21 mouse cellular contexts compared by ENCODE assay signal in genomic region chr1:138622831-138623230, GRCm38 (mm10). TPM values are rescaled to one million over a fixed set of nuclear protein-coding genes. Genes with fewer than 3 reads are reported as not detected.
DNase-seq lines count a peak whose midpoint lies in the region; ATAC-seq and TF ChIP-seq lines count a peak whose summit lies in the region.
"Had no signal": no experiment of that assay in that cellular context is flagged by ENCODE, and none has a peak within 500 bp of the region (broad histone marks: within the 10 kb centered on the region; RNA-seq: fewer than 3 reads in every experiment).

No protein-coding gene starts in this region.

- H3K36me3 ChIP-seq in heart, adult 2 months (ENCODE audit: control insufficient read depth, insufficient read depth, low read length) = peaks cover 3% of the 10 kb centered on the region; the same call in 1 of the 2 replicates
- H3K36me3 ChIP-seq in lung, postnatal 0 days (ENCODE audit: insufficient read depth, low read length) = no peaks in the 10 kb centered on the region
- no peaks in the 10 kb centered on the region for H3K36me3 ChIP-seq in embryonic facial prominence, embryonic 14.5 days (ENCODE audit: control insufficient read depth, insufficient read depth, low read length)
- H3K36me3 ChIP-seq in small intestine, adult 2 months (ENCODE audit: control insufficient read depth, insufficient read depth, low read length) = no peaks in the 10 kb centered on the region
- no peaks in the 10 kb centered on the region for H3K36me3 ChIP-seq in hindbrain, embryonic 14.5 days (replicated peaks; ENCODE audit: control insufficient read depth, insufficient read depth)
- H3K36me3 ChIP-seq: forebrain, embryonic 10.5 days; G1E; heart, embryonic 13.5 days; hindbrain, embryonic 13.5 days; midbrain, embryonic 12.5 days; neural tube, embryonic 13.5 days had no signal

- no peak overlapping the region for H3K4me2 ChIP-seq in lung, postnatal 0 days (replicated peaks; ENCODE audit: low read depth, low read length)
- H3K4me2 ChIP-seq in embryonic facial prominence, embryonic 14.5 days (ENCODE audit: low read depth, low read length) = no peak overlapping the region
- H3K4me2 ChIP-seq in hindbrain, embryonic 14.5 days (replicated peaks) = no peak overlapping the region
- H3K4me2 ChIP-seq: heart, embryonic 13.5 days; hindbrain, embryonic 13.5 days; lung, embryonic 14.5 days; midbrain, embryonic 12.5 days; neural tube, embryonic 13.5 days had no signal

- no peak for ATAC-seq in lung, postnatal 0 days
- ATAC-seq in embryonic facial prominence, embryonic 14.5 days (ENCODE audit: low read depth) = no peak
- no peak for ATAC-seq in hindbrain, embryonic 14.5 days (ENCODE audit: low FRiP score)
- ATAC-seq: forebrain, embryonic 16.5 days had no signal

- no peaks in the 10 kb centered on the region for H3K79me2 ChIP-seq in heart, adult 2 months (replicated peaks; ENCODE audit: control insufficient read depth, insufficient read depth, low read length)

- TF ChIP-seq POLR2A in heart, adult 2 months (IDR thresholded peaks at IDR 0.05; ENCODE audit: insufficient read depth, low read depth, low read length) = no peak
- TF ChIP-seq POLR2A in small intestine, adult 2 months (IDR thresholded peaks at IDR 0.05; ENCODE audit: low read depth, low read length) = no peak

- TF ChIP-seq CTCF in heart, adult 2 months (IDR thresholded peaks at IDR 0.05) = no peak
- no peak for TF ChIP-seq CTCF in lung, postnatal 0 days (IDR thresholded peaks at IDR 0.05)
- no peak for TF ChIP-seq CTCF in small intestine, adult 2 months (IDR thresholded peaks at IDR 0.05; ENCODE audit: extremely low read depth, insufficient read length, insufficient replicate concordance, low read depth, low read length)

- no peak for DNase-seq in heart, adult 2 months
- DNase-seq in heart, postnatal 25 days (ENCODE audit: low spot score) = no peak
- peak; percentile 53 for DNase-seq in lung, postnatal 0 days (ENCODE audit: low spot score)
- DNase-seq in lung, postnatal 25 days (ENCODE audit: low spot score) = no peak
- DNase-seq in embryonic facial prominence, embryonic 14.5 days (ENCODE audit: low spot score) = no peak
- DNase-seq in hindbrain, embryonic 14.5 days (ENCODE audit: low spot score) = no peak
- DNase-seq: cerebellum, adult 11-12 months; kidney, adult 11 months; kidney, postnatal 14 days; lung, embryonic 14.5 days; thymus, postnatal 4 days had no signal

- intact Hi-C loops in heart, adult 2 months (cut with DNase I) = loop anchor here (5.0 kb wide), 2 partner anchors 116 to 131 kb away; no protein-coding TSS in a partner anchor
- intact Hi-C loops in heart, postnatal 25 days (cut with DNase I) = loop anchor here (5.0 kb wide), 2 partner anchors 66 to 296 kb away; no protein-coding TSS in a partner anchor

- no peaks in the 10 kb centered on the region for H3K9me3 ChIP-seq in lung, postnatal 0 days (ENCODE audit: low read length)
- no peaks in the 10 kb centered on the region for H3K9me3 ChIP-seq in embryonic facial prominence, embryonic 14.5 days (ENCODE audit: control insufficient read depth, low read length)
- H3K9me3 ChIP-seq in hindbrain, embryonic 14.5 days (ENCODE audit: control insufficient read depth, low read length) = no peaks in the 10 kb centered on the region
- H3K9me3 ChIP-seq: forebrain, embryonic 10.5 days; G1E; heart, embryonic 13.5 days; hindbrain, embryonic 13.5 days; midbrain, embryonic 12.5 days; neural tube, embryonic 13.5 days had no signal

- peak overlapping the region; percentile 1; the same call in 1 of the 2 replicates for H3K27ac ChIP-seq in heart, adult 2 months
- H3K27ac ChIP-seq in lung, postnatal 0 days (ENCODE audit: low read length) = no peak overlapping the region
- H3K27ac ChIP-seq in embryonic facial prominence, embryonic 14.5 days (replicated peaks; ENCODE audit: low read depth, low read length) = peak overlapping the region; percentile 8
- peak overlapping the region; percentile 46; the same call in 1 of the 2 replicates for H3K27ac ChIP-seq in small intestine, adult 2 months (ENCODE audit: insufficient read depth, low read depth, low read length)
- H3K27ac ChIP-seq in hindbrain, embryonic 14.5 days = no peak overlapping the region
- H3K27ac ChIP-seq: forebrain, embryonic 10.5 days; heart, embryonic 13.5 days; hindbrain, embryonic 13.5 days; left cerebral cortex, adult 2 months; liver, embryonic 14.5 days; midbrain, embryonic 12.5 days; neural tube, embryonic 13.5 days had no signal

- no peak for TF ChIP-seq EP300 in heart, adult 2 months (IDR thresholded peaks at IDR 0.05; ENCODE audit: insufficient read depth, low read depth, low read length)
- no peak for TF ChIP-seq EP300 in lung, postnatal 0 days (IDR thresholded peaks at IDR 0.05)

- H3K4me3 ChIP-seq in heart, adult 2 months = no peak overlapping the region
- H3K4me3 ChIP-seq in lung, postnatal 0 days (ENCODE audit: low read depth, low read length) = no peak overlapping the region
- no peak overlapping the region for H3K4me3 ChIP-seq in embryonic facial prominence, embryonic 14.5 days (ENCODE audit: low read depth, low read length)
- no peak overlapping the region for H3K4me3 ChIP-seq in small intestine, adult 2 months (ENCODE audit: low read depth, low read length)
- no peak overlapping the region for H3K4me3 ChIP-seq in hindbrain, embryonic 14.5 days (replicated peaks; ENCODE audit: low read length)
- H3K4me3 ChIP-seq: forebrain, embryonic 10.5 days; heart, embryonic 13.5 days; hindbrain, embryonic 13.5 days; left cerebral cortex, adult 2 months; midbrain, embryonic 12.5 days; neural tube, embryonic 13.5 days had no signal

- WGBS in heart, adult 2 months = 67% methylated on average over 5 of the region's 5 CpGs
- WGBS in lung, postnatal 0 days = 76% methylated on average over 5 of the region's 5 CpGs
- 76% methylated on average over 5 of the region's 5 CpGs for WGBS in embryonic facial prominence, embryonic 14.5 days
- WGBS in small intestine, adult 2 months = 78% methylated on average over 5 of the region's 5 CpGs
- 84% methylated on average over 5 of the region's 5 CpGs for WGBS in hindbrain, embryonic 14.5 days

- H3K9ac ChIP-seq in heart, adult 2 months (ENCODE audit: low read depth, low read length) = no peak overlapping the region
- no peak overlapping the region for H3K9ac ChIP-seq in lung, postnatal 0 days (replicated peaks; ENCODE audit: low read depth)
- H3K9ac ChIP-seq in embryonic facial prominence, embryonic 14.5 days (ENCODE audit: low read depth, low read length) = no peak overlapping the region
- no peak overlapping the region for H3K9ac ChIP-seq in hindbrain, embryonic 14.5 days
- H3K9ac ChIP-seq: heart, embryonic 13.5 days; hindbrain, embryonic 13.5 days; liver, embryonic 14.5 days; lung, embryonic 14.5 days; midbrain, embryonic 12.5 days; neural tube, embryonic 13.5 days had no signal

- no peaks in the 10 kb centered on the region for H3K4me1 ChIP-seq in heart, adult 2 months (ENCODE audit: control insufficient read depth, insufficient read depth, low read length)
- no peaks in the 10 kb centered on the region for H3K4me1 ChIP-seq in lung, postnatal 0 days (ENCODE audit: insufficient read depth, low read depth, low read length)
- H3K4me1 ChIP-seq in embryonic facial prominence, embryonic 14.5 days (ENCODE audit: control insufficient read depth, insufficient read depth, low read length) = no peaks in the 10 kb centered on the region; the same call in 1 of the 2 replicates
- H3K4me1 ChIP-seq in small intestine, adult 2 months (ENCODE audit: control insufficient read depth, insufficient read depth, insufficient read length, low read length) = no peaks in the 10 kb centered on the region
- no peaks in the 10 kb centered on the region; the same call in 1 of the 2 replicates for H3K4me1 ChIP-seq in hindbrain, embryonic 14.5 days (replicated peaks; ENCODE audit: control insufficient read depth, insufficient read depth, low read length)

- no peaks in the 10 kb centered on the region for H3K27me3 ChIP-seq in heart, adult 2 months (ENCODE audit: control insufficient read depth, insufficient read depth, low read length)
- H3K27me3 ChIP-seq in lung, postnatal 0 days (replicated peaks; ENCODE audit: insufficient read depth, low read length) = no peaks in the 10 kb centered on the region
- no peaks in the 10 kb centered on the region for H3K27me3 ChIP-seq in embryonic facial prominence, embryonic 14.5 days (replicated peaks; ENCODE audit: control insufficient read depth, insufficient read depth, low read length)
- no peaks in the 10 kb centered on the region for H3K27me3 ChIP-seq in small intestine, adult 2 months (ENCODE audit: control insufficient read depth, insufficient read depth, low read length)
- H3K27me3 ChIP-seq in hindbrain, embryonic 14.5 days (ENCODE audit: control insufficient read depth, insufficient read depth, low read length) = no peaks in the 10 kb centered on the region
- H3K27me3 ChIP-seq: heart, embryonic 13.5 days; hindbrain, embryonic 13.5 days; midbrain, embryonic 12.5 days; neural tube, embryonic 13.5 days had no signal

RNA-seq across cellular contexts. Expression of gene Nek7, which starts 2.9 kb away (rescaled TPM):
- 10 to 100 TPM; 69.9 to 79.7 TPM for total RNA-seq in heart, adult 2 months (2021)
- polyA plus RNA-seq in heart, adult 2 months (2012; rRNA removed) = 17.3 and 40.0 TPM in 2 replicates
- total RNA-seq in heart, postnatal 25 days (2021) = 10 to 100 TPM; 67.3 to 71.1 TPM
- 41.6 and 43.9 TPM in 2 replicates for polyA plus RNA-seq in lung, postnatal 0 days (2015; fragmentation: Nextera tagmentation; extraction: Ambion mirVana)
- 38.4 and 40.0 TPM in 2 replicates for polyA plus RNA-seq in embryonic facial prominence, embryonic 14.5 days (2014; fragmentation: Nextera tagmentation; extraction: Ambion mirVana)
- 2.3 and 2.6 TPM in 2 replicates for polyA plus RNA-seq in small intestine, adult 2 months (2012; rRNA removed)
- 12.4 and 14.9 TPM in 2 replicates for polyA plus RNA-seq in hindbrain, embryonic 14.5 days (2014; fragmentation: Nextera tagmentation; extraction: Ambion mirVana)

Comparison
In these comparisons a context has a peak if more than half of its experiments do, and no peak if none do; other contexts are left out.
1. H3K27ac ChIP-seq: peak in heart, adult 2 months (single experiment), embryonic facial prominence, embryonic 14.5 days (single experiment) and small intestine, adult 2 months (single experiment); none in lung, postnatal 0 days (single experiment) and hindbrain, embryonic 14.5 days (single experiment).